Mouse (Mus musculus) liver, embryonic 15.5 days (tissue): ENCODE results near the gene Pacrg. TPM values are rescaled to one million over a fixed set of nuclear protein-coding genes. Genes with fewer than 3 reads are reported as not detected.

Source experiments
- ATAC-seq: fragments of 200-750 bp; cut with Nextera tagmentation; 2 replicates; pipeline ENCODE4 v1.8.0; 2017; ENCODE audit warnings: moderate number of reproducible peaks, mild to moderate bottlenecking, moderate library complexity; ENCODE audit not compliant: insufficient read depth
- H3K27ac ChIP-seq: fragments of 300-500 bp; sonication (generic); replicated peaks from 2 replicates; pipeline ENCODE4 v1.5.1; 2015; ENCODE audit warnings: mild to moderate bottlenecking, inconsistent platforms
- H3K27me3 ChIP-seq: fragments of 300-500 bp; sonication (generic); 2 replicates; pipeline ENCODE4 v1.6.1; 2015; ENCODE audit warnings: mild to moderate bottlenecking, inconsistent platforms
- H3K36me3 ChIP-seq: fragments of 300-500 bp; sonication (generic); replicated peaks from 2 replicates; pipeline ENCODE4 v1.6.1; 2015; ENCODE audit warnings: moderate library complexity, mild to moderate bottlenecking, inconsistent platforms
- H3K4me1 ChIP-seq: fragments of 300-500 bp; sonication (generic); replicated peaks from 2 replicates; pipeline ENCODE4 v1.6.1; 2015; ENCODE audit warnings: inconsistent platforms
- H3K4me2 ChIP-seq: fragments of 300-500 bp; sonication (generic); 2 replicates; pipeline ENCODE4 v1.6.1; 2015; ENCODE audit warnings: moderate library complexity, mild to moderate bottlenecking, inconsistent platforms
- H3K4me3 ChIP-seq: fragments of 300-500 bp; sonication (generic); replicated peaks from 2 replicates; pipeline ENCODE4 v1.5.1; 2015; ENCODE audit warnings: mild to moderate bottlenecking, inconsistent platforms
- H3K9ac ChIP-seq: fragments of 300-500 bp; sonication (generic); 2 replicates; pipeline ENCODE4 v1.6.1; 2015; ENCODE audit warnings: moderate library complexity, mild to moderate bottlenecking, inconsistent platforms
- H3K9me3 ChIP-seq: fragments of 300-500 bp; sonication (generic); replicated peaks from 2 replicates; pipeline ENCODE4 v1.6.1; 2016; ENCODE audit warnings: inconsistent platforms
- WGBS: fragments of 180-500 bp; shearing (Covaris S2); methylation state at CpG from one replicate; pipeline ENCODE4 v1.1.7; 2015; ENCODE audit warnings: mixed read lengths; ENCODE audit not compliant: insufficient replicate concordance; 5-methylcytosine and 5-hydroxymethylcytosine counted together
- polyA plus RNA-seq: library from polyadenylated mRNA; unstranded; fragments of >200 nt; fragmentation: Nextera tagmentation; extraction: Ambion mirVana; gene quantifications from 2 replicates; pipeline ENCODE4 v1.2.1, GENCODE M21; 2015

Gene Pacrg
- polyA plus RNA-seq, 1 experiment from 2014 or later, result not detected

DNA sequence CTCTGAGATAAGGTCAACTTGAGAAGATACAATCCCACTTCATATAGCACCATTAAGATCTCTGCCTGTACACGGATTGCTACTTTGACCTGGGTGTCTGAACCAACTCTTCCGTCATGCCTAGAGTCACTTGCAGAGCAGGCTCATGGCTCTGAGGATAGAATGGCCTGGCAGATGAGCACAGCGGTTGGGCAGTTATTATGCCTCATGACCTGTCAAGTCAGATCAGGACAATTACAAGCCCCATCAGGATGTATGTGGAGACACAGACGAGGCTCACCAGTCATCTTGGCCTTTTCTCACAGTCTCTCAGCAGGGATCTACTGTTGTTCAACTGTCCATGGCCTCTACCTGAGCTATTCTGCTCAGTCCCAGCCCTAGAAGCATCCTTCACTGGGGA lies 424.0 kb downstream of the Pacrg start:
- 57% methylated on average over 4 of the region's 4 CpGs for WGBS

DNA sequence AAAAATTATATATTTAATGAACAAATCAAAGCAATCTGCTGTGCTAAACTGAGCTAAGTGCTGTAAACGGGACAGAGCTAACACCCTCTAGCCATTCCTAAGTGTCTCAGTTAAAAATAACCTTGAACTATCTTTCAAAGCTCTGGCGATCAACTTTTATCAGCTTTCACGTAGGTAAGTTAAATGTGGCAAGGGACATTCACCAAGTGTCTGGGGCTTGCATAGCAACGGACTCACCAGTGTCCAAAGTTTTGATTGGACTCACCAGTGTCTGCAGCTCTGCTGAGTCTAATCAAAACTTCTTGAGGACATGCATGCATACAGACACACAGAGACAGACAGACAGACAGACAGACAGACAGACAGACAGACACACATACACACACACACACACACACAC lies 425.7 kb downstream of the Pacrg start:
- Histone ChIP-seq H3K4me1 (no peaks in the 10 kb centered on the region), H3K9ac (no peak overlapping the region), H3K27ac (no peak overlapping the region), H3K4me2 (no peak overlapping the region), H3K27me3 (no peaks in the 10 kb centered on the region), H3K9me3 (no peaks in the 10 kb centered on the region), H3K36me3 (no peaks in the 10 kb centered on the region), H3K4me3 (no peak overlapping the region)
- ATAC-seq, result no peak
- WGBS, result 47% methylated on average over 4 of the region's 4 CpGs

More for the DNA sequence above, 424.0 kb downstream of the Pacrg start:
- no peak overlapping the region for H3K4me3 ChIP-seq
- ATAC-seq, result no peak
- H3K36me3 ChIP-seq, result no peaks in the 10 kb centered on the region
- H3K4me1 ChIP-seq, result no peaks in the 10 kb centered on the region
- no peaks in the 10 kb centered on the region for H3K9me3 ChIP-seq
- H3K4me2 ChIP-seq, result no peak overlapping the region
- H3K27me3 ChIP-seq, result no peaks in the 10 kb centered on the region
- H3K9ac ChIP-seq, result no peak overlapping the region
- H3K27ac ChIP-seq, result no peak overlapping the region

DNA sequence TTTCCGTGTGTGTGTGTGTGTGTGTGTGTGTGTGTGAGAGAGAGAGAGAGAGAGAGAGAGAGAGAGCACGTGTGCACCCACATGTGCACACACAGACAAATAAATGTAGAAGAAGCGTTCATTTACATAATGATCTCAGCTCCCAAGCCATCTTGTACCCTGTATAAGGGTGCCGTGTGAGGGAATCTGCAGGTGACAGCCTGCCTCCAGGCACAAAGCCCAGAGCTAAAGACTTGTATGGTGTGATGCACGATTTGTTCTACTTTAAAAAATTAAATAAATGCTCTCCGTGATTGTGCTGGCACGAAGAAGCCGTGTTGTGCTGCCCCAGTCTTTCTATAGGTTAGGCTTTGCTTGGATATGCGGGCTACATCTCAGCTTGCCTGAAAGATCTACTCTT lies 426.2 kb downstream of the Pacrg start:
- Histone ChIP-seq H3K9ac (no peak overlapping the region), H3K36me3 (no peaks in the 10 kb centered on the region), H3K4me1 (no peaks in the 10 kb centered on the region), H3K4me2 (no peak overlapping the region), H3K9me3 (no peaks in the 10 kb centered on the region), H3K4me3 (no peak overlapping the region), H3K27me3 (no peaks in the 10 kb centered on the region), H3K27ac (no peak overlapping the region)
- WGBS, result 66% methylated on average over 9 of the region's 9 CpGs
- ATAC-seq, result no peak

DNA sequence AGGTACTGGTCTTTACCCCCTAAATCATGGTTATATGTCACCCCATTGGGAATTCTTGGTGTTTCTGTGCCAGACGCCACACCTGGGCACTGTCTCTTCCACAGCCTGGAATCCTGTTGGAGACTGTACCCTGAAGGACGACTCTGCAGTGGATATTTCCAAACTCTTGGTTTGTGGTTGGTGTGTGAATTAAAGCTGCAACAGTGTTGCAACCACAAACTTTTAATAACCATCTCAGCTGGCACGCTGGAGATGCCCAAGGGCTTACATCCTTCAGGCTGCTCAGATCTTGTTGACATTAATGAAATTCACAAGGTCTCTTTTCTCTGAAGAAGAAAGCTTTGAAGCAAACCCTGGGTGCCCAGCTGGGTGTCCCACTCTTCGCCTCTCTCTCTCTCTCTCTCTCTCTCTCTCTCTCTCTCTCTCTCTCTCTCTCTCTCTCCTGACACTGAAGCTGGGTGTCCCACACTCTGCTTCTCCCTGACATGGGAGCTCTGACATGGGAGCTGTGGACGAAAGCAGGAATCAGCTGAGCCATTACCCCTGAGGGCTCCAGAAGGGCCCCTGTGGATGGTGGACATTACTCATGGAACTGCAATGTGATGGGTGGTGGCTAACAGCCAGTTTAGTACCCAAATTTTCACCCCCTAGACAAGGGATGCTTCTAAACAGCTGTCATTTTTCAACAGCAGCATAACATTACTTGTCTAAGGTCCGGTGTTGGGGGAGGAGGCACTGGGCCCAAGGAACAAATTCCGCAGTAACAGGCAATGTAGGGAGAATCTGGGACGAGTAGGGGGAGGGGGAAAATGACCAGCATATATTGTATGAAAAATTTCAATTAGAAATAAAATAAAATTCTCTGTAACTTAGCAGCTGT lies 429.3 kb downstream of the Pacrg start:
- Histone ChIP-seq H3K4me1 (no peaks in the 10 kb centered on the region), H3K9ac (no peak overlapping the region), H3K4me2 (no peak overlapping the region), H3K4me3 (no peak overlapping the region), H3K9me3 (no peaks in the 10 kb centered on the region), H3K27me3 (no peaks in the 10 kb centered on the region), H3K27ac (no peak overlapping the region), H3K36me3 (no peaks in the 10 kb centered on the region)
- no peak for ATAC-seq
- 49% methylated on average over 8 of the region's 8 CpGs for WGBS

DNA sequence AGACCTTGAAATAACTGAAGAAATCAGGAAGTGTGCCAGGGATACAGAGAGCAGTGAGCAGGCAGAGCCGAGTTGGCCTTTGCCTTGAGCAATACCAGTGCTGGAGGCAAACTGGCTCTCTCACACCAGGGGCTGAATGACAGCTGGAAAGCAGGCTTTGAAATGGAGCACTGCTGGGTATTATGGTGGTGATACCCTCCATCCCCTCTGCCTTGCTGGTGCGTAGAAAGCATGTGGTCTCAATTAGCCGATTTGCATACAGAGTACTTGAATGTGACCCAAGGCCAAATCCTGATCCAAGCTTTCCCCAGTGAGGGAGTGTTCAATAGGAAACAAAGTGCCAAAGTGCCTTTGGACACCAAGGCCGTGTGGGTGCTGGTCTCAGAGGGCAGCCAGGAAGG lies 431.4 kb downstream of the Pacrg start:
- Histone ChIP-seq H3K9ac (no peak overlapping the region), H3K27ac (no peak overlapping the region), H3K27me3 (no peaks in the 10 kb centered on the region), H3K4me3 (no peak overlapping the region), H3K4me1 (no peaks in the 10 kb centered on the region), H3K9me3 (no peaks in the 10 kb centered on the region), H3K4me2 (no peak overlapping the region), H3K36me3 (no peaks in the 10 kb centered on the region)
- ATAC-seq, result no peak
- WGBS, result 63% methylated on average over 4 of the region's 4 CpGs

DNA sequence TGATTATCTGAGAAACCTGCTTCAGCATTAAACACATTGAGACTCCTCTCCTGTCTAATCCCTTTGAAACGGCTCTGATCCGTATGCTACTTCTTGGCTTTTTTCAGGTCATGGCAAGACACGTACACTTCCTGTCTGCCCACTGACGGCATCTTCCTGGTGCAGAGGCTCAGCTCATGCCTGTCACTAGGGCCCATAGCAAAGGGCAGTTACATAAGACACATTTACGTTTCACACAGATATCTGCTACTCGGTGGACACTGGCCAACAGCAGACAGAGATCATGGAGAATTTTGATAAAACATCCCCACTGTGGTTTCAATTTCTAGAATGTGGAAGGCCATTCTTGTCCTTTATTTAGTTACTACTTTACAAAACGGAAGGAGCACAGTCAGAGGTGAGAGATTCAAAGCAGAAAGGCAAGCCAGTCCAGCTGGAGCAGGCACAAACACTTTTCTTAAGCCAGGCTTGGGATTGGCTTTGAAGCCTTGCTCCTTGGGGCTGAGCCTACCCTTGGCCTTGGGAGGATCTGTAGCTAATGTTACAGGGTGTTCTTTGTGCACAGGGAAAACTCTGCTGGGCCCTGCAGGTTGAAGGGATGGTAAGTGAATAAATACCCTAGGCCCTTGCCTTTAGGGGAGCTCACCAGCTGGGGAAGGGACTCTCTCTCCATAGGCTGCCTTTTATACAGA lies 432.9 kb downstream of the Pacrg start:
- Histone ChIP-seq H3K27ac (no peak overlapping the region), H3K27me3 (no peaks in the 10 kb centered on the region), H3K4me1 (no peaks in the 10 kb centered on the region), H3K4me3 (no peak overlapping the region), H3K9me3 (no peaks in the 10 kb centered on the region), H3K4me2 (no peak overlapping the region), H3K36me3 (no peaks in the 10 kb centered on the region), H3K9ac (no peak overlapping the region)
- 31% methylated on average over 7 of the region's 7 CpGs for WGBS
- no peak for ATAC-seq

DNA sequence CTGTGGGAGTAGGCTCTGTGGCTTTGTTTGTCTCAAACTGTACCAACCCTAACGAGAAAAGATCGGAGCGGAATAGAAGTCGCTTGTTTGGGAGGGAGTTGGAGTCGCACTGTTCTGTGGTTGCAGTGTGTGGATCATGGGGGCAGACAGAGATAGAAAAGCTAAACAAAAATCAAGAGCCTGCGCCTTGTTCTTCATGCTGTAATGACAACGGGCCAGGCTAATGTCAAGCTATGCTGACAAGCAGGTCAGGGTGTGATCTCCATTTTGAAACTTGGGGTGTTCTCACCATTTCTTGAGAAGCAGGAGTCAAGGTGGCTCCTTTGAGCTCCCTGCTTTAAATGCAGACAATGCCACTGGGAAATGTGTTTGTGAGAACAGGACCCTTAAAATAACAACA lies 433.8 kb downstream of the Pacrg start:
- no peak for ATAC-seq
- WGBS, result 64% methylated on average over 7 of the region's 7 CpGs
- no peaks in the 10 kb centered on the region for H3K9me3 ChIP-seq
- no peak overlapping the region for H3K4me2 ChIP-seq
- no peaks in the 10 kb centered on the region for H3K36me3 ChIP-seq
- no peak overlapping the region for H3K9ac ChIP-seq
- H3K4me3 ChIP-seq, result no peak overlapping the region
- H3K27me3 ChIP-seq, result no peaks in the 10 kb centered on the region
- H3K4me1 ChIP-seq, result no peaks in the 10 kb centered on the region
- no peak overlapping the region for H3K27ac ChIP-seq

DNA sequence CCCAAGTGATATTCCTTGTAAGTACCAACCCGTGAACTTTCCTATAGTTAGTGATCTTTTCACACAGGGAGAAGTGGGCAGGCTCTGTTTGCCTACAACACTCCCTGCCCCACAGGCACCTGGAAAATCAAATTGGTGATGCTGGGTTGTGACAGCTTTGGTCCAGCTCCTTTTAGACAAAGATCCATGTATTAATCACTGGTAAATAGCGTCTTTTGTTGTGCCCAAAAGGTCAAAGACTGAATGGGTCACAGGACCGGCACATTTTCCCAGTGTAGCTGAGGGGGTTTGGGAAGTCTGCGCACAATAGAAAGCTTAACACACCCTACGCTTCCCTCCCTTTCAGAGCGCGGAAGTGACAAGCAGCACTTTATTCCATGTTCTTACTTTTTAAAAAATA lies 434.2 kb downstream of the Pacrg start:
- H3K27ac ChIP-seq, result no peak overlapping the region
- H3K4me1 ChIP-seq, result no peaks in the 10 kb centered on the region
- ATAC-seq, result no peak
- H3K4me2 ChIP-seq, result no peak overlapping the region
- no peak overlapping the region for H3K4me3 ChIP-seq
- no peaks in the 10 kb centered on the region for H3K27me3 ChIP-seq
- no peaks in the 10 kb centered on the region for H3K9me3 ChIP-seq
- WGBS, result 67% methylated on average over 7 of the region's 7 CpGs
- no peaks in the 10 kb centered on the region for H3K36me3 ChIP-seq
- no peak overlapping the region for H3K9ac ChIP-seq

DNA sequence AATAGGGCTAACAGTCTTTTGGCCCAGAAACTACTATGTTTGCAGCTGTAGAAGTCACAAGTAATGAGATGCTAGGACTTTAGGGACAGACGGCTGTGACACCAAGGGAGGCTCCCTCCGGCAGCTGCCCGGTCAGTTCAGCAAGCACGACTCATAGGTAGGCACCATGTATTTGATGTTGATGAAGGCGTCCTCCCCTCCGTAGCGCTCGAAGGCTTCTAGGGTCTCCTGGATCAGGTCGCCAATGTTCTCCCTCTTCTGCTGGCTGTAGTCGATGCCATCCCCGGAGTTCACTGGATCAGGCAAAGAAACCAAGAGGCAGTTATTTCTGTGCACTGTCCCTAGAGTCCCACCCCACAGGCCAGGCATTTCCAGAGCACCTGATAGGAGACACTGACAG lies 436.9 kb downstream of the Pacrg start:
- Histone ChIP-seq H3K4me2 (no peak overlapping the region), H3K4me1 (0 out of 2 replicates have a peak, but pooled peaks cover 2% of the 10 kb centered on the region), H3K9me3 (no peaks in the 10 kb centered on the region), H3K36me3 (no peaks in the 10 kb centered on the region), H3K27me3 (no peaks in the 10 kb centered on the region), H3K4me3 (no peak overlapping the region), H3K9ac (no peak overlapping the region), H3K27ac (no peak overlapping the region)
- no peak for ATAC-seq
- whole genome bisulfite sequencing, result 69% methylated on average over 11 of the region's 11 CpGs

DNA sequence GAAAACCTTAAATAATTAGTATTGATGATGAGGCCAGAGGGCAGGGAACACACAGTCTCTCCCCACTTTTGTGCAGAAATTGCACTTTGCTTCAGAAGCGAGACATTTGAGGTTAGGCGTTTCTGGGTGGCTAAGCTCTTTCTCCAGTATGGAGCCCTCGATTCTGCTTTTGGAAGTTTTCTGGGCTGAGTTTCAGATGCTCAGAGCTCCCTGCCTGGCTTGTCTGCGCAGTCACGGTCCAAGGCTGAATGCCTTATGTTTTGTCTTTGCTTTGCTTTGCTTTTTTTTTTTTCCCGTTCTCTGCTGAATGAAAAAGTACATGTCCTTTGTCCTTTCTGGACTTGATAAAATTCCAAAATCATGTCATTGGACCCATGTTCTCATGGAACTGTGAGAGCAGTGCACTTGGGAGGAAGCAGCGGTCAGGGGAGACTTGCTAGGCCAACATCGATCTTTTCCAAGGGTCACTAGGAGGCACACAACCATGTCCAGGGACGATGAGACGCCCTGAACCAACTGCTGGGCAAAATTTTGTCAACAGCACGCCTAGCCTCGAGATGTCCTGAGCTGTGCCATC lies 438.0 kb downstream of the Pacrg start:
- no peaks in the 10 kb centered on the region for H3K36me3 ChIP-seq
- no peak overlapping the region for H3K27ac ChIP-seq
- H3K9ac ChIP-seq, result no peak overlapping the region
- no peak for ATAC-seq
- 0 out of 2 replicates have a peak, but pooled peaks cover 4% of the 10 kb centered on the region for H3K4me1 ChIP-seq
- H3K4me2 ChIP-seq, result no peak overlapping the region
- WGBS, result 69% methylated on average over 12 of the region's 12 CpGs
- no peaks in the 10 kb centered on the region for H3K9me3 ChIP-seq
- no peaks in the 10 kb centered on the region for H3K27me3 ChIP-seq
- no peak overlapping the region for H3K4me3 ChIP-seq

DNA sequence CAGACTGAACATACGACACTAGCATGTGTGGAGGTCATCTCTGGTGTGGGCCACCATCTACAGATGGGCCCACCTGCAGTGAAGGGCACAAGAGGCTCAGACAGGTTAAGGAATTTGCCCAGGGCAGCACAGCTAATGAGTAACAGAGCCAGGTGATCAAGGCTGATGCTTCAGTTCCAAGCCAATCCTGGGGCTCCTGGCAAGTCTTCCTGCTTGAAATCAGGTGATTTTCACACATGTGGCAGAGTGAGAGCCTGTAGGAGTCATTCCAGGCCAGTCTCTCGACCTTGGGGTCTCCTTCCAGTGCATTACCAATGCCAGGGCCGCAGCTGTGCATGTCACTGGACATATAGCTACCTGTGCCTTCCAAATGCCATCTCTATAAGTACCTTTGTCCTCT lies 438.6 kb downstream of the Pacrg start:
- no peak overlapping the region for H3K4me3 ChIP-seq
- H3K36me3 ChIP-seq, result no peaks in the 10 kb centered on the region
- ATAC-seq, result no peak
- H3K4me1 ChIP-seq, result 0 out of 2 replicates have a peak, but pooled peaks cover 4% of the 10 kb centered on the region
- no peak overlapping the region for H3K9ac ChIP-seq
- no peaks in the 10 kb centered on the region for H3K9me3 ChIP-seq
- H3K27me3 ChIP-seq, result no peaks in the 10 kb centered on the region
- no peak overlapping the region for H3K4me2 ChIP-seq
- WGBS, result 56% methylated on average over 3 of the region's 3 CpGs
- no peak overlapping the region for H3K27ac ChIP-seq
